Mouse (Mus musculus) kidney, postnatal 10 days (tissue): ENCODE measurements around the gene Zc3h8.

Source experiments
- DNase-seq: peaks from one replicate; pipeline ENCODE4 v3.0.0; 2021; ENCODE audit warnings: mixed read lengths

The Zc3h8 gene

GRCm38 (mm10) chr2:128943538-128944528 is at the start of gene Zc3h8:
Gene Zc3h8, minus strand, starts transcription at chr2:128944077.
- peak; percentile 98 for DNase-seq

DNA sequence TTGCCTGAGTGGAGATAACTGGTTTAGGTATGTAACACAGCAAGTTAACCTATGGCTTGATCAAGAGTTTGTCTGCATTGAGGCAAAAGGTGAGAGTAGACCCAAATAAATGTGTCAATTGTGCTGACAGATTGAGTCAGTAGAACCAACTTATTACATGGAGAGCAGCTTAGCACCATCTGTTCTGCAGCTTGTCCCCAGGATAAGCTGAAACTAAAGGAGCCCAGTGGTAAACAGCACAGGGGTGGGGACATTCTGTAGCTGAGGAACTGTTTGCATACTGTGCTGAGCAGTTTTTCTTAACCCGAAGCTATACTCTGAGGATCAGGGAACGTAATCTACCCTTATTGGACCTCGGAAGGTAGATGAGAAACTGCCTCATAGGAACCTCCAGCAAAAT is 40.9 kb upstream of the Zc3h8 start:
- DNase-seq: no peak

DNA sequence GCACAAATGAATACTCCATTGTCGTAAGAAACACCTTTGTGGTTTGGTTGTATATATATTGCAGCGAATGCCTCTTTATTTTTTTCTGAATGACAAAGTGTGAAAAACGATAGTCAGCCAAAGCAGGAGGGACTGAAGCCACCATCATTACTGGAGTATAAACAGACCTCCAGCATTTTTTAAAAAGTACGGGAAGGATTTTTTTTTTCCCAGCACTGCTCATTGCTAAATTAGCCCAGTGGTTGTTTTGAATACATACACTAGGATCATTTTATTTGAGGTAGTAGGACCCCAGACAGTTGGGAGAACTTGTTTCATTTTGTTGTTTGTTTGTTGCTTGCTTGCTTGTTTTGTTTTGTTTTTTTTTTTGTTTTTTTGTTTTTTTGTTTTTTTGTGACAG is 31.7 kb upstream of the Zc3h8 start:
- DNase-seq: no peak

DNA sequence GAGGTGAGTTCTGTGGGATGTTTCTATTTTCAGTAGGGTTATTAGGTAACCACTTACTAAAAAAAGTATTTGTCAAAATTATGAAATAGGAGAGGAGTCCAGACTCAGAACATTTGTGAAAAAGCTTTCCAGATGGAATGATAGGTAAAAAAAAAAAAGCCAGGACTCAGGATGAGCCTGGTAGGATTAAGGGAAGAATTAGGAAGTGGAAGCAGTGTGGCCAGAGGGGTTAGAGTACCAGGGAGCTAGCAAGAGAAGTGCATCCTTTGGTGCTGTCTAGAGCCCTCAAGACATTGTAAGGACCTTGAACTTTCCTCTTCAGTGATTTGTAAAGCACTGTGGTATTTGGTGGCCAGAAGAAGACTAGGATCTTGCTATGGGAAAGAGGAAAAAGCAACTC is 28.4 kb upstream of the Zc3h8 start:
- no peak for DNase-seq

DNA sequence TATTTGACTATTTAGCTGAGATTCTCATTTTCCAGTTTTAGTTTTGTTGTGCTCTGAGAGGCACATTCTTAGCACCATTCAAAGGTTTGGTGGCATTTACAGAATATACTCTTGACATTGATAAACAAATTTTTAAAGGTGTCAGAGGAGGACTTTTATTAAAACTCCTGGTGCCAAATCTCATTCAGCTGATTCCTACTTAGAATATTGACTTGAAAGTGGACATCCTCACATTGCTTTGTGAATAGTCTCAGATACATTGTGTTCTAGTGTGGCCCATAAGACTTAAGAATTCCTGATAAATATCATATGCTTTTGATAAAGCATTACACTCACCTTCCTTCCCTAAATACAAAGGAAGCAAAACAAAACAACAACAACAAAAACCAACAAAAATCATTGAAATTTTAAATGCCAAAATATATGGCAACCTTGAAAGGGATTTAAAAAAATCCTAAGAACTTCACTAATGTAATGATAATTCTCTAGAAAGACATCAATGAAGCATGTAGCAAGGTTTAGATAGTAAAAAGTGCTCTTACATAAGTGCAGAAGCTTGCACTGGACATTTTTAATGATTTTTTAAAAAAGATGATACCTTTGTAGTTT is 24.7 kb upstream of the Zc3h8 start:
- DNase-seq: no peak

DNA sequence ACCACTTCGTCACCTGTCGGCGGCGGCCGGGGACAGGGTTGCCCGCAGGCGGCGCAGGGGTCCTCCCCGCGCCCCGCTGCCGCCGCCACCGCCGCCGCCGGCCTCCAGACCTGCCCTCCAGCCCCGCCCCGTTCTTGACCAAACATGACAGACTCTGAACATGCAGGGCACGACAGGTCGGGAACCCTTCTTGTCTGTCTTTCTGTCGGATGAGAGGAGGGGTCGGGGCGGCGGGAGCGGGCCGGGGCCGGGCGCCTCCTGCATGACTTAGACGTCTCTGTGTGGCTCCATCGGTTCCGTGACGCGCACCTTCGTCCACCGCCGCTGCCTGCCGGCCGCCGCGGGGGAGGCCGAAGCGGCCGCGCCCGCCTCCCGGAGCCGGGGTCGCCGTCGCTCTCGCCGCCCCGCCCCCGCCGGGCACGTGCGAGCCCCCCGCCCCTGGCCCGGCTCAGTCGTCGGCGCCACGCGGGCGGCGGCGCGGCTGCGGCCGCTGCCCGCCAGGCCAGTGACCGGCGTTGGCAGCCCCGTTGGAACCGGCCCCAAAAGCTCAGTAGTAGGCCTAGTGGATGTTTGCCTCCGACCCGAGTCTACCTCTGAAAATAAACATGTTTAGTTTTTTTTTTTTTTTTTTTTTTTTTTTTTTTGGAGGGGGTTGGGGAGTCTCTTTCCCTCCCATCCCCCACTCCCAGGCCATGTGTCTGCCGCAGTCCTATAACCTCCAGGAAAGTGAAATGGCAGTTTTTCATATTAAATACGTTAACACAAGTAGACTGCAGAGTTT is 24.0 kb upstream of the Zc3h8 start, which contains the start of gene Gm10762:
Gene Gm10762, minus strand, starts transcription at position 65 of the 781 bp plus-strand sequence.
- DNase-seq: peak; percentile 90

- DNase-seq: peak; percentile 99
Measured at GRCm38 (mm10) chr2:128966641-128967580, 23.0 kb upstream of the Zc3h8 start, which contains the start of gene Zc3h6. Gene Zc3h6, plus strand, starts transcription at chr2:128967402.

DNA sequence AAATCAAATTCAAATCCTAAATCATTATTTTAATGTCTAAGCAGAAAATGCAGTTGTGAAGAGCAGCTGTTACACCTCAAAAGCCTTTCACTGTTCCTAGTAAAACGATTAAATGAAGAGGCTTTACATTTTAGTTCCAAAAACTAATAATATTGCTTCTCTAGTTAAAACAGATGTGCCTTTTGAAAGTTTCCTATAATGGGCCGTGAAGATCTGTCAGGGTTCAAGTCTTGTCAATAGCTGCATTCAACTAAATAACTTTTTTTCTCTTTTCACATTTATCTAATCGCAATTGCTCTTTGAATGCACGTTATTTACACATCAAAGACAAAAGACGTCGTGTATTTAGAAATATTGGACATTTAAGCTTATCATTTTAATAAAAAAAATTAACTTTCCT is 22.4 kb upstream of the Zc3h8 start:
- no peak for DNase-seq

GRCm38 (mm10) chr2:128965505-128966105 is 21.7 kb upstream of the Zc3h8 start:
- DNase-seq: peak; percentile 14

DNA sequence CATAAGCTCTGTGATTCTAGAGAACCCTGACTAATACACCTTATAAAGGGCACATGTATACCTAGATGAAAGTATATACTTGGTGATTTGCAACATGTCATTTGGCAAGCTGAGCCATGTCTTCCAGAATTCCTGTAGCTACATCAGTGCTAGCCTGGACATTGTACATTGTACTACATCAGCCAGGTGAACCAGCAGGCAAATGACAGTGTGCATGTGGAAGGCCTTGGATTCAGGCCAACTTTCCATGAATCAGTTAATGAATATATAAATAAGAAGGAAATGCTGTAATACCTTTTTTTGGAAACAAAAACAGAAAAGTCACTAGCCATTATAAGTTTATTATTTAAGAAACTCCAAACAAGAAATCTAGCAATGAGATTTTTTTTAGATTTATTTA is 10.3 kb upstream of the Zc3h8 start:
- DNase-seq: peak; percentile 28

DNA sequence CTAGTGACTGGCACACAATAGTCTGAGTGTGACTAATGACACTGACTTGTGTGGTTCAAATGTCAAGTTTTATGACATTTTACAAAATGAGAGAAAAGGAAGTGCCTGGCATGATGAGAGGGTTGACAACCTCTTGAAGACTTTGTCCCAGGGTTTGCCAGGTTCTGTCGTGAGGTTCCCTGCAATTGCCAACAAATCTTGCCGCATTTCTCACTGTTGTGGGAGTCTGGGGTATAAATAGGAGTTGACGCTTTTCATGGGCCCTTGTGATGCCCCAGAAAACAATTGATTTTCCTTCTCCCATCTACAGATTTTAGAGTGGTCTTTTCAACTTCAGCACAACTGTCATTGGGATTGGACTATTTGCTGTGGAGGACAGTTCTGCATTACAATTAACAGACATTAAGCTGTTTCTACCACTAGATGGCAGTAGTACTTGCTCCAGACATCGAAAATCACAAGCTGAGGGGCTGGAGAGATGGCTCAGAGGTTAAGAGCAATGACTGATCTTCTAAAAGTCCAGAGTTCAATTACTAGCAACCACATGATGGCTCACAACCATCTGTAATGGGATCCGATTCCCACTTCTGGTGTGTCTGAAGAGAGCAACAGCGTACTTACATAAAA is 4.2 kb upstream of the Zc3h8 start:
- DNase-seq: peak; percentile 30

DNA sequence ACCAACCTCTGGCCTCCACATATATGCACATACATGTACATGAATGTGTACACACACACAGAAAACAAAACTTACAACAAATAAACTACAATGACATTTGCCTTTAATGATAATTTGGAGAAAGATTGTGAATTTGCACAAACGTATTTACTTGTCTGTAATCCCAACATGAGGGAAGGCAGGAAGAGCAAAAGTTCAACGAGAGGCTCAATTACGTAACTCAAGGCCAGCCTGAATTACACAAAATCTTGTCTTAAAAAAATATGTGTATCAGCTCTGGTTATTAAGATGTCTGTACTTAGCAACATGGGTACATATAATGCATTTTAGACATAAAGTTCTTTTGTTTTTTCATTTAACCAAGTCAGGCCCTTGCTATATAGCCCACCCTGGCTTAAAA is 7.6 kb downstream of the Zc3h8 start:
- no peak for DNase-seq

GRCm38 (mm10) chr2:128930704-128931103 is 13.2 kb downstream of the Zc3h8 start:
- DNase-seq: no peak

DNA sequence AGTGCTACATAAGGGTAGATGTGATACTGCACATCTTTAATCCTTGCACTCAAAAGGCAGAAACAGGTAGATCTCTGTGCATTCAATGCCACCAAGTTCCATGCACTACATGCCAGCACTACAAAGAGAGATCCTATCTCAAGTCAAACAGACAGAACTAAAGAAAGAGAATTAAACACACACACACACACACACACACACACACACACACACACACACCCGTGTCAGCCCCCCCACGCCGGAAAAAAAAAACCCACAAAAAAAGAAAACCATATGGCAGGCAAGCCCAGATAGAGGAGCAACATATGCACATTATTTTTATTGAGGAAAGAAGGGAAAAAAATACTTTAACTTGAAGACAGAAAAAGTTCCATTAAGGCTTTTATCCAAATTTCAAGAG is 15.4 kb downstream of the Zc3h8 start:
- DNase-seq: no peak

DNA sequence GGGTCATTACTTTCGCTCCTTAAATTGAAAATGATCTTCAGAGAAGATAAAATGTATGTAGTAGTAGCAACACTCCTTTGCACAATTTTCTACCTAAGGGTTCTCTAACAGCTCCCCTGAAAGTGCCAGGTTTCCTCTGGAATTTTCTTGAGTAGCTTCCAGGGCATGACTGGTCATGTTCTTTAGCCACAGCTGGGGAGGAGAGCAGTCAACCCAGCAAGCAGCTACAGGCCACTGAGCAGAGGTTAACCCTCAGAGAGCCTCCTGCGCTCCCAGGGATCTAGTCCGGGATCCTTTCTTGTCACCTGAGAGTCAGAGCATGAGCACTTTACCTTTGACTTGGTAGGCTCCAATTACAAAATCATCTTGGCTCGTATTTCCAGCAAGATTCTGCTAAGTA is 19.1 kb downstream of the Zc3h8 start:
- no peak for DNase-seq

GRCm38 (mm10) chr2:128916528-128916927 is 27.3 kb downstream of the Zc3h8 start:
- DNase-seq: no peak

DNA sequence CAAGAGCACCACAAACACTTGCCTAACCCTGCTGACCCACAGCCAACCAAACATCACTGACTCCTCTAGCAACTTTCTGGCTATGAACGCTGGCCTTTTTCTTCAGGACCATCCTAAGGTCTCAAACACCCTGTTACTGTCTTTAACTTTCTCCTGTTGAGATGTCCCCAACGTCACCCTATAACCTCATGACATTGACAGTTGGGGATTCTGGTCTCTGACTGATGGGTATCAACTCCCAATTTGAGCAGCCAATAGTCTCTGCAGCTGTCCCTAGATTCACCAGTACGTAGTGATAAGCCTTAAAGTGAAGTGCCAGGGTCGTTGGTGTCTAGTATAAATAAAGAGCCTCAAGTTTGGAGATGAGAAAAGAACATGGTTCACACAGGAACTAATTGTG is 28.9 kb downstream of the Zc3h8 start:
- DNase-seq: no peak

- no peak for DNase-seq
Measured at GRCm38 (mm10) chr2:128903661-128904060, 40.2 kb downstream of the Zc3h8 start.

DNA sequence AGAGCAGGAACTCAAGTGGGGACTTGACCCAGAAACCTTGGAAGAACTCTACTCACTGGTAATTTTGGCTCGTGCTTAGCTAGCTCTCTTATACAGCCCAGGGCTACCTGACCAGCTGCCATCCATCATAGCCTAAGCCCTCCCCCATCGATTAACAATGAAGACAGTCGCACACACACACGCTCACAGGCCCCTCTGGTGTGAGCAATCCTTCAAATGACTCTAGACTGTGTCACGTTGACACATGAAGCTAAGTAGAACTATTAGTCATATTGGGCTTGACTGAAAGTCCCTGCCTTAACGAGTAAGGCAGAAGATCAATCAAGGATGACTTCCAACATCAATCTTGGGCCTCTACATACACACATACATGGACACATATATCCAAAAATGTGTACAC is 41.0 kb downstream of the Zc3h8 start:
- no peak for DNase-seq

DNA sequence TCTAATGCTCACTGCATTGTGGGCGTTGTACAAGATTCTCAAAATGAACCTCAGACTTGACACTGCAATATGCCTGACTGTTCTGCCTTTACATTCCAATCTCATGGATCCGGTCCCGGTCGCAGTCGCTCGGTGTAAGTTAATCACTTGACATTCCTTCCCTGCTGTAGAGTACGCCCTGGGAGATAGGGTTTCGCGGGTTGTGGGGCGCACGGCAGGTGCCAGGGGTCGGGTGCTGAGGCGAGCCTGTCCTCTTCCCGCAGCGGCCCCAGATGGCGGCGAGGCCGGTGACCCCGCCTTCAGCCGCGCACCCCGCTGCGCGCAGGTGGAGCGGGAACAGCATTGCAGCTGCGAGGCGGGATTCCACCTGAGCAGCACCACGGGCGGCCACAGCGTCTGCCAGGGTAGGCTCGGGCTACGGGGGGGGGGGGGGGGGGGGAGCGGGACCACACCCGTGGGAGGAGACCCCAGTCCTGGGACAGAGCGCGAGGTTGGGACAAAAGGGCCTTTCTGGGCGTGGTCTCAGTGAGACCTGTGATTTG is 51.6 kb downstream of the Zc3h8 start:
- DNase-seq: peak; percentile 27
